Mouse (Mus musculus) erythroblast, embryonic 14.5 days (primary cell): Measurements from ENCODE around the gene Armc2.

Source experiments
- GATA1 ChIP-seq: IDR thresholded peaks from 2 replicates; pipeline ENCODE4 v1.6.1; 2012; ENCODE audit warnings: low read length, inconsistent platforms, mixed read lengths
- TAL1 ChIP-seq: IDR thresholded peaks from 3 replicates; pipeline ENCODE4 v1.6.1; 2012; ENCODE audit warnings: low read length, inconsistent platforms, mixed read lengths

DNA sequence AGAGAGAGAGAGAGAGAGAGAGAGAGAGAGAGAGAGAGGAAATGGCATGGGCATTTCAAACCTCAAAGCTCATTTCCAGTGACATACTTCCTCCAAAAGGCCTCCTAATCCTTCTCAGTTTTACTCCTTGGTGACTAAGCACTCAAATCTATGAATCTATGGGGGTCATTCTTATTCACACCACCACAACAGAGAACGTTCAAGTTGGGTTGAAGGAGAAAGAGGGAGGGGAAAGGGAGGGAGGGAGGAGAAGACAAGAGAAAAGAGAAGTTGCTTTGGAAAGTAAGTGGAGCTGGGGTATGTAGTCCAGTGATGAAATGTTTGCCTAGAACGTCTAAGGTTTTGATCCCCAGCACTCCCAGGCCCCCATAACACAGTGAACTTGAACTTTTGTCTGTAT lies 148.1 kb downstream of the Armc2 start:
- no peak for TF ChIP-seq TAL1
- TF ChIP-seq GATA1, result no peak
